12 mouse cellular contexts compared by ENCODE assay signal in genomic region chr15:84469391-84469790, GRCm38 (mm10). TPM values are rescaled to one million over a fixed set of nuclear protein-coding genes. Genes with fewer than 3 reads are reported as not detected.
A peak's percentile ranks its signal among the peaks of the same experiment; 100 is the strongest.
DNase-seq lines count a peak whose midpoint lies in the region.
"Had no signal": no experiment of that assay in that cellular context is flagged by ENCODE, and none has a peak within 500 bp of the region (broad histone marks: within the 10 kb centered on the region; RNA-seq: fewer than 3 reads in every experiment).

No protein-coding gene starts in this region.

- peak; percentile 15 for DNase-seq in adrenal gland, postnatal 25 days
- no peak for DNase-seq in adrenal gland, adult (ENCODE audit: inconsistent age in 2 of 2, low spot score in 1 of 2)
- peak; percentile 18 to 40 for DNase-seq in kidney, postnatal 4 days
- no peak for DNase-seq in kidney, adult 11 months
- DNase-seq in gastrocnemius, adult 18-20 months (ENCODE audit: low spot score) = peak; percentile 35
- peak; percentile 52 for DNase-seq in heart, postnatal 4 days
- no peak for DNase-seq in left cerebral cortex, adult 8-10 months (ENCODE audit: low spot score in 2 of 2)
- no peak for DNase-seq in neural tube, embryonic 10.5 days (ENCODE audit: extremely low spot score, low spot score)
- DNase-seq: cerebellum, postnatal 14 days; kidney, postnatal 36 days; right cerebral cortex, postnatal 14 days; thymus, postnatal 36 days had no signal

RNA-seq across cellular contexts. Expression of gene Shisal1, which starts 22.5 kb away (rescaled TPM):
- total RNA-seq in adrenal gland, postnatal 25 days (2021) = 0.76 and 1.4 TPM in 2 replicates
- under 1 TPM; 0.38 to 0.57 TPM for total RNA-seq in gastrocnemius, adult 18-20 months (2021)
- total RNA-seq in heart, postnatal 4 days (2021) = 1 to 10 TPM; 2.3 to 3.2 TPM
- 10 to 100 TPM; 32.4 to 39.4 (median 37.7) TPM for total RNA-seq in left cerebral cortex, adult 8-10 months (2022)

Comparison
In these comparisons a context has a peak if more than half of its experiments do, and no peak if none do; other contexts are left out.
1. DNase-seq: peak in adrenal gland, postnatal 25 days (single experiment), kidney, postnatal 4 days (2 of 2), gastrocnemius, adult 18-20 months (single experiment) and heart, postnatal 4 days (single experiment); none in adrenal gland, adult (0 of 2), kidney, adult 11 months (single experiment), left cerebral cortex, adult 8-10 months (0 of 2) and neural tube, embryonic 10.5 days (single experiment).
2. RNA of gene Shisal1, which starts 22.5 kb away (total RNA-seq): 32.4 to 39.4 TPM in left cerebral cortex, adult 8-10 months; 2.3 to 3.2 TPM in heart, postnatal 4 days, 0.76 to 1.4 TPM in adrenal gland, postnatal 25 days and 0.38 to 0.57 TPM in gastrocnemius, adult 18-20 months; every median in the first group is over 4 times any median in the second.